Mouse (Mus musculus): ENCODE data around the gene Dcaf1. TPM values are rescaled to one million over a fixed set of nuclear protein-coding genes. Genes with fewer than 3 reads are reported as not detected.
A peak's percentile ranks its signal among the peaks of the same experiment; 100 is the strongest.

Gene Dcaf1
- polyA plus RNA-seq, 1 experiment = 23.5 TPM

GRCm38 (mm10) chr9:106876666-106877065 lies 55.0 kb downstream of the Dcaf1 start:
- no peak for DNase-seq (ENCODE audit: extremely low spot score in 1 of 2, low spot score in 1 of 2)

- DNase-seq (ENCODE audit: extremely low spot score in 1 of 2, low spot score in 1 of 2) = no peak
Observed at GRCm38 (mm10) chr9:106879471-106879870, 57.8 kb downstream of the Dcaf1 start.

- no peak for DNase-seq (ENCODE audit: extremely low spot score in 1 of 2, low spot score in 1 of 2)
Observed at GRCm38 (mm10) chr9:106881071-106881755, 59.5 kb downstream of the Dcaf1 start.

- no peak for DNase-seq (ENCODE audit: extremely low spot score in 1 of 2, low spot score in 1 of 2)
Observed at GRCm38 (mm10) chr9:106882176-106882575, 60.5 kb downstream of the Dcaf1 start.

DNA sequence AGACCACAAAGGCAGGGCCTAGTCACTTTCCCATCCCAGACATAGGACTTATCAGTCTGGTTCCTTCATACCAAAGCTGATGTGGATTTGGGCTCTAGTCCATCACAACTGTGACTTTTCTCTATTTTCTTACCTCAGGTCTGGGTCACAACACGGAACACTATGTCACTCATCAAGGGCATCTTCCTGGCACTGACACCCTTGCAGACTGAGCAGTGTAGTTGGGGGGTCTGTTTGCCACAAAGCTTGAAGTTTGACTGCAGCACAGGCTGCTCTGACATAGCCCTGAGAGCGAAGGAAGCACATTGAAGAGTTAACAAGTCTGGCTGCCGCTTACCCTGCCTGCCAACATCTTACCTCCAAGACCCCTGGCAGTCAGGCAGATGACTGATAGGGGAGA lies 61.4 kb downstream of the Dcaf1 start:
- no peak for DNase-seq (ENCODE audit: extremely low spot score in 1 of 2, low spot score in 1 of 2)

DNA sequence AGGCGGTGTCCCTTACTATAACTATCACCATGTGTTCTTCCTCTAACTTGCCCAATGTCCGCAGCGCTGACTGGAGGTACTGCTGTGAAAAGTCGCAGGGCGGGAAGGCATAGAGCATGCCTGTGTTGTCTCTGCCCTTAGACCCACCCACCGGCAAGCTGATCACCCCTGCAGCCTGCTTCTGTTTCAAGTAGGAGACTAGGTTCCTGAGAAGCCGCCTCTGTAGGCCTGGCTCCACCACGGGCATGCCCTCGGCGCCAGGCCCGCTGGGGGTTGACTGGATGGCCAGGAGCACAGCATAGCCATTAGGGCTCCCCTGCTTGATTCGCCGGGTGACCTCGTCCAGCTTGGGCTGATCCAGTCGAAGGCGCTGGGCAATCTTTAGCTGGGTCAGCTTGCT lies 62.6 kb downstream of the Dcaf1 start:
- no peak for DNase-seq (ENCODE audit: extremely low spot score in 1 of 2, low spot score in 1 of 2)

DNA sequence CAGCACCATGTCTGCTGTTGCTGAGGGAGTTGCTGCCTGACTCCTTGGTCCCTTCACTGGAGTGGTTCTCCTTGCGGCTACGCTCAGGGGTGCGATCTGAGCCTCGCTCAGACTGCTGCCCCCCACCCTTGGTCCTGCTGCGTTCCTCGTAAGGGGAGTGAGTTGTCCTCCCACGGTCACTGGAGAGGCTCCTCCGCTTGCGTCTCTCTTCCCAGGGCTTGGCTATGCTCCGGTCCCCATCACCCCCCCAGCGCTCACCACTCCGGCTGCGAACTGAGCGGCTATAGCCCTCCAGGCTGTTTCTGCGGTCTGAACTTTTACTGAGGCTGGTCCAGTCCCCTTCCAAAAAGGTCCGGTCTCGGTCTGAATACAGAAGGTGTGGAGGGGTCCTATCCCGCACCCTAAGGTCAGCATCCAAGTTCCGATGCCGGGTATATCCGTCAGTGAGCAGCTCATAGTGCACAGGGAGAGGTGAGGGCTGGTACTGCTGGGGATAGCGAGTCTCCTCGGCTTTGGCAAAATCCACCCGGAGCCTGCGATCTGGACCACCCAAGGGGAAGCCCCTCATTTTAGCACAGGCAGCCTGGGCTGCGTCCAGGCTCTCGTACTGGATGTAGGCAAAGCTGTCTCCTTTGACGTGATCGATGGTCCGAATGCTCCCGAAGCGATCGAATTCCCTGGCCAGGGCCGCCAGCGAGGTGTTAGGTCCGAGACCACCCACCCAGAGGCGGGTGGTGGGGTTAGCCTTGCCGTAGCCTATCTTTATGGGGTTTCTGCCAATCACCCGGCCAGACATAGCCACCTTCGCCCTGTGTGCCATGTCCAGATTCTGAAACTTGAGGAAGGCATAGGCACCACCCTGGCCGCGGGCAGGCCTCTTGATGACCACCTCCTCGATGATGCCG lies 63.6 kb downstream of the Dcaf1 start:
- no peak for DNase-seq (ENCODE audit: extremely low spot score in 1 of 2, low spot score in 1 of 2)

- peak in 1 of 2 experiments; percentile 57 for DNase-seq (ENCODE audit: extremely low spot score in 1 of 2, low spot score in 1 of 2)
Observed at GRCm38 (mm10) chr9:106885901-106886731, 64.4 kb downstream of the Dcaf1 start.

GRCm38 (mm10) chr9:106886828-106887702 lies 65.4 kb downstream of the Dcaf1 start, which contains the start of gene Rbm15b:
Rbm15b (minus strand) TSS chr9:106887428.
- DNase-seq (ENCODE audit: extremely low spot score in 1 of 2, low spot score in 1 of 2) = peak; percentile 95 to 99

DNA sequence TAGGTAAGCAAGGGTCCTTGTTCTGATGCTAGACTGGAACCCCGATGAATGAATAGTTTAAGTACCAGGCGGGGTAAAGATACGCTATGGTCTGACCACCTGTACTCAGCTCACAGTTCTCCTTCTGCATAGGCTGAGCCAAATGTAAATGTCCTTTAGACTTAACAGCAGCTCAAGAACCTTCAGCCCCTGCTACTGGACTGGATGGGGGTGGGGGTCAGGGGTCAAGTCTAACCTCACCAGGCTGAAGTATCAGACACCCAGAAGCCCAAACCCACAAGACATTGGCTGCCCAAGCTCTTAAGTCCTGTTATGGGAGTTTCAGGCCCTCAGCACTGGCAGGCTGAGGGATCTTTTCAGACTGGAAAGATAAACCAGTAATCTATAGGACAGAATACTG lies 66.7 kb downstream of the Dcaf1 start:
- no peak for DNase-seq (ENCODE audit: extremely low spot score in 1 of 2, low spot score in 1 of 2)

DNA sequence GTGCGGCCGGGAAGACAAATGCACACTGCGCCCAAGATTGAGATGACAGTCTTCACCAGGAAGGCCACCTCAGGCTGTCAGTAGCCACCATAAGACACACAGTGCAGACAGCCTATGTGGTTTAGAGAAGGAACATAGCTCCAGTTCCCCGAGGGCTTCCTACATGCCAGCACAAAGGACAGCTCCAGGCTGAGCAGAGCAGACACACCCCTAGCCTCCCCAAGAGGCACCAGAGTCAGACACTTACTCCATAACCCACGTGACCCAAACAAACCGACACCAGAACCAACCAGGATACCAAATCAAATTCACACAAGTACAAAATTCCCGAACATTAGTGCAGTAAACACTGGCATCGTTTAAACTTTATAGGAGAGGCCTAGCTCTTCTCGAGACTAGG lies 67.6 kb downstream of the Dcaf1 start:
- DNase-seq (ENCODE audit: extremely low spot score in 1 of 2, low spot score in 1 of 2) = no peak

DNA sequence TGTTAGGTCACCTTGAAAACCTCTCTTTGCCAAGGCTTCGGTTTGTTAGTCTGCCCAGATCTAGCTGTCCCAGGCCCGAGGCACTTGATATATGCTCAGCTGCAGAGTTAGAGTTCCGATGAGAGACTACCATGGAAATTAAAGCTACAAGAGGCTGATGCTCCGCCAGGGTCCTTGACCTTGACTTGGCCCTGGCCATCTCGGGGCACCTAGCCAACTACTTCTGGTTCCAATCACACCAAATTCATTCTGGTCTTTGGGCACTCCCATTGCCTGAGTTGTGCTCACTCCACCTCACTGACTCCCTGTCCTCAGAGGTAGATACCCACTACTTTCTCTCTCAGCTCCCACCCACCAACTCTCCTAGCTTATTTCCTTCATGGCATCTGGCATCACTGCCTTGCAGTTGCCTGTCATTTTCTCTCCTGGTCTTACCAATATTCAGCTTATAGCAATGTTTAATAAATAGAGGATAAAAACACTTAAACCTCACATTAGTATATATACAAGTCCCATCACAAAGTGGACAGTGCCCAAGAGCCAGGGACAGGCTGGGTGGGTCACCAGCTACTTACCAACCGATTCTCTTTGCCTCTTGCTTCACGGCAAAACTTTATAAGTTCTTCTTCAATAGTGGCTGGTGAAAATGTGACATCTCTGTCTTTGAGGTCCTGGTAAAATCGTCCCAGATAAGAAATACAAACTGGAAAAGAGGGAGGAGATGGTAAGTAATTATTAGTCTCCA lies 69.0 kb downstream of the Dcaf1 start:
- no peak for DNase-seq (ENCODE audit: extremely low spot score in 1 of 2, low spot score in 1 of 2)

GRCm38 (mm10) chr9:106891341-106891741 lies 69.7 kb downstream of the Dcaf1 start:
- DNase-seq (ENCODE audit: extremely low spot score in 1 of 2, low spot score in 1 of 2) = no peak

DNA sequence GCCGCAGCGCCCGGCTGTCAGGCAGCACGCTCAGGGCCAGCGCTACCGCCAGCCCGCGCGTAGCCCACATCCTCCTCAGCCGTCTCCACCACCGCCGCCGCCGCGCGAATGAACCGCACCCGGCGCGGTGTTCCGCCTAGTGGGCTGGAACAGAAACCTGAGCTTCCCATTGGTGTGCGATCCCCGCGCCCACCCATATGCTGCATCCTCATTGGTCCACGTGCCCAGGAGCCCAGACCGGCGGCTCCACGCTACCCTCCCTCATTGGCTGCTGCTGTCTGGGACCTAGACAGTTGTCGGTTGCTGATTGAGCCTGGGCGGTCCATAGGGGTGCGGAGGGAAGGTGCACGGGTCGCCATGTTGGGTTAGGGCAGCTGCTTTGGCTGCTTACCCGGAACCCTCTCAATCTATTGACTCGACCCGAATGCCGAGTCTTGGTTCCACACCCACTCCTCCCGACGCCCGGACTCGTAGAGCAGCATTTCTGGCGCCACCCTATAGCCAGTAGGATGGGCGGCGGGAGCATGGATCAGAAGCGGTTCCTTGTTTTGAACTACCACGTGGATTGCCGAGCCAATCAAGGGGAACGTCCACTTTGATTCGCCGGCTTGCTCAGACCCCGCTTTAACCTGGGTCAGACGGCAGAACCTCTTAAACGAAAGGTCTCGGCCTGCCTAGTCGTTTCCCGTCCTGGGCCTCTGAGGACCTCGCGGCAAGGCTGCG lies 70.3 kb downstream of the Dcaf1 start, which contains the start of gene Manf:
TSS of gene Manf (minus strand) at position 151 of the 723 bp plus-strand sequence.
- peak; percentile 98 to 99 for DNase-seq (ENCODE audit: extremely low spot score in 1 of 2, low spot score in 1 of 2)

GRCm38 (mm10) chr9:106892552-106892875 lies 70.8 kb downstream of the Dcaf1 start:
- no peak for DNase-seq (ENCODE audit: extremely low spot score in 1 of 2, low spot score in 1 of 2)

GRCm38 (mm10) chr9:106893327-106893726 lies 71.7 kb downstream of the Dcaf1 start:
- DNase-seq (ENCODE audit: extremely low spot score in 1 of 2, low spot score in 1 of 2) = no peak

DNA sequence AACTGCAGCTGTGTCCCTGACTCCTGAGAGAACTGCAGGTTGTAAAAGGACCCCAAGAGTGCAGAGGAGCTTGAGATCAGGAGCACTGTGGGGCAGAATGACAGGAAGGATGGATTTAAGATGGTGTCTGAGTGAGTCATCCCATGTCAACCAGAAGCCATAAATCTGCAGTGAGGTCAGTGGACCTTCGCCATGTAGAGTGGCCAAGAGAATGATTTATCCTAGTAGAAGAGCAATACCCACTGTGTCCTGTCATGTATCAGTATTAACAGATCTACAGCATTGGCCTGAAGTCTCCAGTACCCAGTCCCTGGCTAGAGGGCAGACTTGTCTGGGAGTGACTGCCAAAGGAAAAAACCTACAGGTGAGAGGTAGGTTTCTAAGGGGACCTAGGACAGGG lies 77.2 kb downstream of the Dcaf1 start:
- no peak for DNase-seq (ENCODE audit: extremely low spot score in 1 of 2, low spot score in 1 of 2)

GRCm38 (mm10) chr9:106901596-106901995 lies 79.9 kb downstream of the Dcaf1 start:
- no peak for DNase-seq (ENCODE audit: extremely low spot score in 1 of 2, low spot score in 1 of 2)
